Mouse (Mus musculus) midbrain, embryonic 10.5 days (tissue): ENCODE results near the gene Map2k6. TPM values are rescaled to one million over a fixed set of nuclear protein-coding genes. Genes with fewer than 3 reads are reported as not detected.

ENCODE experiments used
- DNase-seq: peaks from one replicate; pipeline ENCODE4 v3.0.0-alpha.2; 2017; ENCODE audit warnings: low spot score
- H3K27ac ChIP-seq: fragments of 300-500 bp; sonication (generic); replicated peaks from 2 replicates; pipeline ENCODE4 v1.5.1; 2016; ENCODE audit warnings: mild to moderate bottlenecking
- H3K27me3 ChIP-seq: fragments of 300-500 bp; sonication (generic); 2 replicates; pipeline ENCODE4 v1.6.1; 2016; ENCODE audit warnings: low read depth, mild to moderate bottlenecking; ENCODE audit not compliant: poor library complexity, severe bottlenecking
- H3K36me3 ChIP-seq: fragments of 300-500 bp; sonication (generic); 2 replicates; pipeline ENCODE4 v1.6.1; 2016; ENCODE audit warnings: mild to moderate bottlenecking, moderate library complexity
- H3K4me1 ChIP-seq: fragments of 300-500 bp; sonication (generic); 2 replicates; pipeline ENCODE4 v1.6.1; 2016
- H3K4me3 ChIP-seq: fragments of 300-500 bp; sonication (generic); 2 replicates; pipeline ENCODE4 v1.5.1; 2016; ENCODE audit warnings: mild to moderate bottlenecking, moderate library complexity
- H3K9me3 ChIP-seq: fragments of 300-500 bp; sonication (generic); replicated peaks from 2 replicates; pipeline ENCODE4 v1.6.1; 2016; ENCODE audit warnings: mild to moderate bottlenecking
- WGBS: fragments of 180-500 bp; shearing (Covaris S2); methylation state at CpG from one replicate; pipeline ENCODE4 v1.1.7; 2016; 5-methylcytosine and 5-hydroxymethylcytosine counted together
- polyA plus RNA-seq: library from polyadenylated mRNA; unstranded; fragments of >200 nt; fragmentation: Nextera tagmentation; extraction: Ambion mirVana; gene quantifications from 2 replicates; pipeline ENCODE4 v1.2.1, GENCODE M21; 2016

Map2k6 gene
- polyA plus RNA-seq, 1 experiment from 2014 or later: 35.8 TPM

GRCm38 (mm10) chr11:110380310-110380668, 18.6 kb upstream of the Map2k6 start:
- 35% methylated on average over 15 of the region's 15 CpGs for WGBS
- Histone ChIP-seq H3K27ac (0 out of 2 replicates have a peak overlapping the region, but pooled peaks have one; percentile 74), H3K36me3 (no peaks in the 10 kb centered on the region), H3K9me3 (no peaks in the 10 kb centered on the region), H3K27me3 (0 out of 2 replicates have a peak, but pooled peaks cover 3% of the 10 kb centered on the region), H3K4me3 (peak overlapping the region; percentile 52), H3K4me1 (peaks cover 13% of the 10 kb centered on the region)
- no peak for DNase-seq

- Histone ChIP-seq H3K36me3 (no peaks in the 10 kb centered on the region), H3K27ac (no peak overlapping the region), H3K9me3 (no peaks in the 10 kb centered on the region), H3K4me1 (peaks cover 1% of the 10 kb centered on the region), H3K4me3 (no peak overlapping the region), H3K27me3 (0 out of 2 replicates have a peak, but pooled peaks cover 3% of the 10 kb centered on the region)
- WGBS: 84% methylated on average over 2 of the region's 2 CpGs
- no peak for DNase-seq
Measured at GRCm38 (mm10) chr11:110385487-110385886, 13.4 kb upstream of the Map2k6 start.

DNA sequence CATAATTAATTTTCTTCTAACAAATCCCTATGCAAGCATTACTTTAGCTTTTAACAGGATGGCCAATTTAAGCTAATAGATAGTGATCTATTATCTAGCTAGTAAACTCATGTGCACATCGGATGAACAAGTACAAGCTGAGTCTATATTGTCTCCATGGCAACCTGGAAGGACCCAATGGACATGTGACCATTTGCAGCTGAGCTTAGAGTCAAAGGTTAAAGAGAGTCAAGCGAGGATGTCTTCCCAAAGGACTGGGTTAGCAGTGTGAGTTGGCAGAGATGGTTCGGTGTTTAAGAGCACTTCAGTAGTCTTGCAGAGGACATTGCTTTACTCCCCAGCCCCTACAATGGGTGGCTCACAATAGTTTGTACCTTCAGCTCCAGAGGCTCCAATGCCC, 6.2 kb upstream of the Map2k6 start:
- Histone ChIP-seq H3K4me3 (no peak overlapping the region), H3K9me3 (no peaks in the 10 kb centered on the region), H3K4me1 (peaks cover 19% of the 10 kb centered on the region), H3K27me3 (peaks cover 22% of the 10 kb centered on the region), H3K36me3 (no peaks in the 10 kb centered on the region), H3K27ac (no peak overlapping the region)
- 58% methylated on average over 3 of the region's 3 CpGs for WGBS
- no peak for DNase-seq

DNA sequence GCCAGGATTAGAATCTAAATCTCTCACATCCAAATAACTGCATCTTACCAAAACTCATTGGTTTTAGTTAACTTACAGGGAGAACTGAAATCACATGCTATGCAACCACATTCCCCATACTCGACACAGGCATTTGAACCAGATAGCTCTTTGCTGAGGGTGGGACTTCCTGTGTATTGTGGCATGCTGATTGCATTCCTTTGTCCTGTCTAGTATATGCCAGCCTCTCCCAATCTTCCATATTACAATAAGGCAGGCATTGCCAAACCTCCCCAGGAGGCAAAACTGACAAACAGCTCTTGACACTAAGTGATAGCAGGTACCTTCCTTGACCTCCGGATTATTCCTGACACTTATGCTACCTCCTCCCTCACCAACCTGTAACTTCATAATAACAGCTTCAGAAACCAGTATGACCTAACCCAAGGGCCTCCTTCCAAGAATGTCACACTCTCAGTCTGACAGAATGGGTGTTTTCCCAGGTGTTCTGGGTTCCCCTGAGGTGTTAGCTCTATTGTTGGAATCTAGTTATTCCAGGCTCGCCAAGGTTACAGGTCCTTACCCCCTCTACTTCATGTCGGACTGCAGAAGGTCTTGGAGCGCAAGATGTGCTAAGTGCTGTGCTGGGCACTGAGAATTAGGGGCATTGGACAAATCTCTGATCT, 4.0 kb upstream of the Map2k6 start:
- Histone ChIP-seq H3K4me1 (peaks cover 25% of the 10 kb centered on the region), H3K27me3 (peaks cover 26% of the 10 kb centered on the region), H3K27ac (no peak overlapping the region), H3K36me3 (no peaks in the 10 kb centered on the region), H3K9me3 (no peaks in the 10 kb centered on the region), H3K4me3 (no peak overlapping the region)
- 88% methylated on average over 5 of the region's 5 CpGs for WGBS
- no peak for DNase-seq

- H3K27me3 ChIP-seq: peaks cover 26% of the 10 kb centered on the region
- no peaks in the 10 kb centered on the region for H3K9me3 ChIP-seq
- 43% methylated on average over 19 of the region's 19 CpGs for WGBS
- H3K4me3 ChIP-seq: peak overlapping the region; percentile 30
- DNase-seq: no peak
- no peaks in the 10 kb centered on the region for H3K36me3 ChIP-seq
- H3K4me1 ChIP-seq: peaks cover 36% of the 10 kb centered on the region
- peak overlapping the region; percentile 55; the same call in 1 of the 2 replicates for H3K27ac ChIP-seq
Measured at GRCm38 (mm10) chr11:110396085-110396484, 2.8 kb upstream of the Map2k6 start.

GRCm38 (mm10) chr11:110399240-110400150, 573 bp downstream of the Map2k6 start:
- Histone ChIP-seq H3K27me3 (peaks cover 26% of the 10 kb centered on the region), H3K9me3 (no peaks in the 10 kb centered on the region), H3K36me3 (peaks cover 11% of the 10 kb centered on the region; the same call in 1 of the 2 replicates), H3K4me3 (peak overlapping the region; percentile 70), H3K27ac (peak overlapping the region; percentile 90), H3K4me1 (peaks cover 47% of the 10 kb centered on the region)
- WGBS: 12% methylated on average over 15 of the region's 15 CpGs
- no peak for DNase-seq

DNA sequence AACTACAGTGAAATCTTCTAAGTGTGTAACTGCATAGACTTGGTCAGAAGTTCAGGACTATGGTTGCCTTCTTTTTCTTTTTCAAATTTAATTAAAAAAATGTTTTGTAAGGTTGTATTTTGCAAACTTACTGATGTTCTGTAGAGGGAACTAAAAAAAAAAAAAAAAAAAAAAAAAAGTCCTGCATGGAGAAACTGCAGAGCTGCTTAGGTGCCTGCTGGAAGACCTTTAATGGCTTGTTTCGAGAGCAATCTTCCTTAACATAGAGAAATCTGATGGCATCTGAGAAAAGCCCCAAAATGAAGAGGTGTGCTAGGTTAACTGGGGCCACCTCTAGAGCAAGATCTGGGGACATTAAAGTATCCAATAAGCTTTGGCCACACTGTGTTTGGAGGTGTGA, 1.4 kb downstream of the Map2k6 start:
- Histone ChIP-seq H3K27me3 (peaks cover 21% of the 10 kb centered on the region), H3K4me3 (peak overlapping the region; percentile 70), H3K9me3 (no peaks in the 10 kb centered on the region), H3K36me3 (peaks cover 11% of the 10 kb centered on the region; the same call in 1 of the 2 replicates), H3K27ac (peak overlapping the region; percentile 90; the same call in 1 of the 2 replicates), H3K4me1 (peaks cover 47% of the 10 kb centered on the region)
- DNase-seq: no peak
- 42% methylated on average over 1 of the region's 1 CpGs for WGBS

- 65% methylated on average over 3 of the region's 3 CpGs for WGBS
- no peak for DNase-seq
- peaks cover 17% of the 10 kb centered on the region for H3K36me3 ChIP-seq
Measured at GRCm38 (mm10) chr11:110402671-110403070, 3.7 kb downstream of the Map2k6 start.

GRCm38 (mm10) chr11:110403602-110404001, 4.7 kb downstream of the Map2k6 start:
- Histone ChIP-seq H3K4me3 (no peak overlapping the region), H3K27me3 (no peaks in the 10 kb centered on the region), H3K9me3 (no peaks in the 10 kb centered on the region), H3K27ac (no peak overlapping the region), H3K36me3 (peaks cover 24% of the 10 kb centered on the region), H3K4me1 (peaks cover 31% of the 10 kb centered on the region)
- 90% methylated on average over 2 of the region's 2 CpGs for WGBS
- no peak for DNase-seq

More at GRCm38 (mm10) chr11:110402671-110403070, 3.7 kb downstream of the Map2k6 start:
- H3K27me3 ChIP-seq: peaks cover 6% of the 10 kb centered on the region
- H3K4me3 ChIP-seq: no peak overlapping the region
- no peak overlapping the region for H3K27ac ChIP-seq
- no peaks in the 10 kb centered on the region for H3K9me3 ChIP-seq
- peaks cover 34% of the 10 kb centered on the region for H3K4me1 ChIP-seq

GRCm38 (mm10) chr11:110405607-110406006, 6.7 kb downstream of the Map2k6 start:
- H3K4me1 ChIP-seq: peaks cover 21% of the 10 kb centered on the region
- H3K36me3 ChIP-seq: peaks cover 38% of the 10 kb centered on the region
- no peaks in the 10 kb centered on the region for H3K27me3 ChIP-seq
- no peak for DNase-seq
- no peaks in the 10 kb centered on the region; the same call in 1 of the 2 replicates for H3K9me3 ChIP-seq
- no peak overlapping the region for H3K27ac ChIP-seq
- H3K4me3 ChIP-seq: no peak overlapping the region
- 77% methylated on average over 9 of the region's 9 CpGs for WGBS

DNA sequence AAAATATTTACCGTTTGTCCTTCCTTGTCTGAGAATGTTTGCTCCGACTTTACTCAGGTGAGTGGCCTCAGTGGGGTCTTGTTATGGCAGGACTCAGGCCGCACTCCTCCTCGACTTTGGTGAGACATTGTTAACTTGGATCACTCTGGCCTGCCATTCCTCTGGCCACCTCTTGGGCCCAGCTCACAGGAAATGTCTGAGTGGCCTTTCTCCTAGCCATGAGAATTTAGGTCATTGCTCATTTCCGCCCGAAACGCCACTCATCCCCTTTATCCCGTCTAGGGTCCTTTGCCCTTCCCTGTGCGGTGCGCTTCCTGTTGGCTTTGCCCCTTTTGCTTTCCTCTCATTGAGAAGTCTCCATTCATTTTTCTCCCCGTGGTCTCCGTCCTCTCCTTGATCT, 10.2 kb downstream of the Map2k6 start:
- WGBS: 91% methylated on average over 12 of the region's 12 CpGs
- H3K9me3 ChIP-seq: no peaks in the 10 kb centered on the region; the same call in 1 of the 2 replicates
- H3K4me1 ChIP-seq: no peaks in the 10 kb centered on the region
- no peaks in the 10 kb centered on the region for H3K27me3 ChIP-seq
- no peak overlapping the region for H3K27ac ChIP-seq
- H3K36me3 ChIP-seq: peaks cover 42% of the 10 kb centered on the region
- no peak for DNase-seq
- no peak overlapping the region for H3K4me3 ChIP-seq

DNA sequence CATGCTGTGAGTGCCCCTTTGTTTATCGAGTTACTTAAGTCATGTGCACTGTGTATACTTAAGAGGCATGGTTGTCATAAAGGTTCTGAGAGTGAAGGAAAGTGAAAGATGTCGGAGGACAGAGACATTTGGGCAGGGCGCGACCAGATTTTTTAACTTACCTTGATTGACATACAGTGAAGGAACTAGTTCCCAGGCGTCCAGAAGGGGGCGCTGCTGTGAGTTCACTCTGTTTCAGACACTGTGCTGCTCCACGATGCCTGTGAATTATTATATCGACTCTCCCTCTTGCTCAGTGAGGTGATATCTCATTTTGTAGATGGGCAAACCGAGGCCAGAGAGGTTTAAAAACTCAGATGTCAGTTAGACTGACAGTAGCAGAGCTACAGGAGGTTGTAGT, 10.9 kb downstream of the Map2k6 start:
- no peak overlapping the region for H3K4me3 ChIP-seq
- 70% methylated on average over 9 of the region's 9 CpGs for WGBS
- no peak for DNase-seq
- H3K9me3 ChIP-seq: no peaks in the 10 kb centered on the region; the same call in 1 of the 2 replicates
- no peaks in the 10 kb centered on the region for H3K4me1 ChIP-seq
- no peaks in the 10 kb centered on the region for H3K27me3 ChIP-seq
- H3K27ac ChIP-seq: no peak overlapping the region
- peaks cover 38% of the 10 kb centered on the region for H3K36me3 ChIP-seq
